Mouse (Mus musculus): ENCODE measurements around the gene Zfp93. TPM values are rescaled to one million over a fixed set of nuclear protein-coding genes. Genes with fewer than 3 reads are reported as not detected.

Zfp93 gene
- 2.1 TPM for polyA plus RNA-seq (2014; fragmentation: Illumina TruSeq; extraction: RNeasy Lipid Tissue Mini Kit (QIAGEN cat#74804); ENCODE audit: low read depth, low replicate concordance)

GRCm38 (mm10) chr7:24270288-24270672, at the start of gene Zfp93:
TSS of gene Zfp93 (plus strand) at chr7:24270420.

GRCm38 (mm10) chr7:24237040-24237791, 33.0 kb upstream of the Zfp93 start, which contains the start of gene Zfp109:
TSS of gene Zfp109 (minus strand) at chr7:24237560.

GRCm38 (mm10) chr7:24254633-24255474, 15.4 kb upstream of the Zfp93 start, which contains the start of gene Zfp108:
TSS of gene Zfp108 (plus strand) at chr7:24254794.

GRCm38 (mm10) chr7:24300771-24301282, 30.6 kb downstream of the Zfp93 start, which contains the start of gene Zfp61:
TSS of gene Zfp61 (minus strand) at chr7:24301232.

GRCm38 (mm10) chr7:24316567-24317092, 46.4 kb downstream of the Zfp93 start, which contains the start of gene Zfp94:
TSS of gene Zfp94 (minus strand) at chr7:24316666.

Other genes with a start within 250 kb of the Zfp93 start
- not detected for gene Vmn1r183, start 217.2 kb upstream of the Zfp93 start, polyA plus RNA-seq (2014; fragmentation: Illumina TruSeq; extraction: RNeasy Lipid Tissue Mini Kit (QIAGEN cat#74804); ENCODE audit: low read depth, low replicate concordance)
- gene Zfp180, start 188.5 kb upstream of the Zfp93 start, polyA plus RNA-seq (2014; fragmentation: Illumina TruSeq; extraction: RNeasy Lipid Tissue Mini Kit (QIAGEN cat#74804); ENCODE audit: low read depth, low replicate concordance): 16.9 TPM
- gene Zfp112, start 158.1 kb upstream of the Zfp93 start, polyA plus RNA-seq (2014; fragmentation: Illumina TruSeq; extraction: RNeasy Lipid Tissue Mini Kit (QIAGEN cat#74804); ENCODE audit: low read depth, low replicate concordance): 2.1 TPM
- 5.2 TPM for gene Zfp235, start 136.3 kb upstream of the Zfp93 start, polyA plus RNA-seq (2014; fragmentation: Illumina TruSeq; extraction: RNeasy Lipid Tissue Mini Kit (QIAGEN cat#74804); ENCODE audit: low read depth, low replicate concordance)
- 0.41 TPM for gene Zfp114, start 95.4 kb upstream of the Zfp93 start, polyA plus RNA-seq (2014; fragmentation: Illumina TruSeq; extraction: RNeasy Lipid Tissue Mini Kit (QIAGEN cat#74804); ENCODE audit: low read depth, low replicate concordance)
- gene Zfp111, start 59.0 kb upstream of the Zfp93 start, polyA plus RNA-seq (2014; fragmentation: Illumina TruSeq; extraction: RNeasy Lipid Tissue Mini Kit (QIAGEN cat#74804); ENCODE audit: low read depth, low replicate concordance): 7.2 TPM
- 3.3 TPM for gene Zfp109, start 32.9 kb upstream of the Zfp93 start, polyA plus RNA-seq (2014; fragmentation: Illumina TruSeq; extraction: RNeasy Lipid Tissue Mini Kit (QIAGEN cat#74804); ENCODE audit: low read depth, low replicate concordance)
- 2.3 TPM for gene Zfp108, start 15.6 kb upstream of the Zfp93 start, polyA plus RNA-seq (2014; fragmentation: Illumina TruSeq; extraction: RNeasy Lipid Tissue Mini Kit (QIAGEN cat#74804); ENCODE audit: low read depth, low replicate concordance)
- gene Zfp61, start 30.8 kb downstream of the Zfp93 start, polyA plus RNA-seq (2014; fragmentation: Illumina TruSeq; extraction: RNeasy Lipid Tissue Mini Kit (QIAGEN cat#74804); ENCODE audit: low read depth, low replicate concordance): 4.2 TPM
- gene Zfp94, start 46.2 kb downstream of the Zfp93 start, polyA plus RNA-seq (2014; fragmentation: Illumina TruSeq; extraction: RNeasy Lipid Tissue Mini Kit (QIAGEN cat#74804); ENCODE audit: low read depth, low replicate concordance): 1.5 TPM
- gene Tescl, start 63.5 kb downstream of the Zfp93 start, polyA plus RNA-seq (2014; fragmentation: Illumina TruSeq; extraction: RNeasy Lipid Tissue Mini Kit (QIAGEN cat#74804); ENCODE audit: low read depth, low replicate concordance): not detected
- gene Lypd5, start 78.8 kb downstream of the Zfp93 start, polyA plus RNA-seq (2014; fragmentation: Illumina TruSeq; extraction: RNeasy Lipid Tissue Mini Kit (QIAGEN cat#74804); ENCODE audit: low read depth, low replicate concordance): not detected
- gene Kcnn4, start 99.8 kb downstream of the Zfp93 start, polyA plus RNA-seq (2014; fragmentation: Illumina TruSeq; extraction: RNeasy Lipid Tissue Mini Kit (QIAGEN cat#74804); ENCODE audit: low read depth, low replicate concordance): not detected
- not detected for gene Smg9, start 129.2 kb downstream of the Zfp93 start, polyA plus RNA-seq (2014; fragmentation: Illumina TruSeq; extraction: RNeasy Lipid Tissue Mini Kit (QIAGEN cat#74804); ENCODE audit: low read depth, low replicate concordance)
- gene Irgc1, start 181.9 kb downstream of the Zfp93 start, polyA plus RNA-seq (2014; fragmentation: Illumina TruSeq; extraction: RNeasy Lipid Tissue Mini Kit (QIAGEN cat#74804); ENCODE audit: low read depth, low replicate concordance): not detected
- gene Plaur, start 192.1 kb downstream of the Zfp93 start, polyA plus RNA-seq (2014; fragmentation: Illumina TruSeq; extraction: RNeasy Lipid Tissue Mini Kit (QIAGEN cat#74804); ENCODE audit: low read depth, low replicate concordance): 1.9 TPM
- 0.29 TPM for gene Cadm4, start 211.6 kb downstream of the Zfp93 start, polyA plus RNA-seq (2014; fragmentation: Illumina TruSeq; extraction: RNeasy Lipid Tissue Mini Kit (QIAGEN cat#74804); ENCODE audit: low read depth, low replicate concordance)
- gene Zfp428, start 236.6 kb downstream of the Zfp93 start, polyA plus RNA-seq (2014; fragmentation: Illumina TruSeq; extraction: RNeasy Lipid Tissue Mini Kit (QIAGEN cat#74804); ENCODE audit: low read depth, low replicate concordance): not detected
- gene AC161166.1, start 242.0 kb downstream of the Zfp93 start, polyA plus RNA-seq (2014; fragmentation: Illumina TruSeq; extraction: RNeasy Lipid Tissue Mini Kit (QIAGEN cat#74804); ENCODE audit: low read depth, low replicate concordance): not detected

All from adrenal gland, adult 10 weeks (tissue).